Mouse (Mus musculus): Measurements from ENCODE around the gene Triobp. TPM values are rescaled to one million over a fixed set of nuclear protein-coding genes. Genes with fewer than 3 reads are reported as not detected.

The Triobp gene
- total and polyA plus RNA-seq, 3 experiments = 22.0 to 30.9 (median 24.4) TPM

DNA sequence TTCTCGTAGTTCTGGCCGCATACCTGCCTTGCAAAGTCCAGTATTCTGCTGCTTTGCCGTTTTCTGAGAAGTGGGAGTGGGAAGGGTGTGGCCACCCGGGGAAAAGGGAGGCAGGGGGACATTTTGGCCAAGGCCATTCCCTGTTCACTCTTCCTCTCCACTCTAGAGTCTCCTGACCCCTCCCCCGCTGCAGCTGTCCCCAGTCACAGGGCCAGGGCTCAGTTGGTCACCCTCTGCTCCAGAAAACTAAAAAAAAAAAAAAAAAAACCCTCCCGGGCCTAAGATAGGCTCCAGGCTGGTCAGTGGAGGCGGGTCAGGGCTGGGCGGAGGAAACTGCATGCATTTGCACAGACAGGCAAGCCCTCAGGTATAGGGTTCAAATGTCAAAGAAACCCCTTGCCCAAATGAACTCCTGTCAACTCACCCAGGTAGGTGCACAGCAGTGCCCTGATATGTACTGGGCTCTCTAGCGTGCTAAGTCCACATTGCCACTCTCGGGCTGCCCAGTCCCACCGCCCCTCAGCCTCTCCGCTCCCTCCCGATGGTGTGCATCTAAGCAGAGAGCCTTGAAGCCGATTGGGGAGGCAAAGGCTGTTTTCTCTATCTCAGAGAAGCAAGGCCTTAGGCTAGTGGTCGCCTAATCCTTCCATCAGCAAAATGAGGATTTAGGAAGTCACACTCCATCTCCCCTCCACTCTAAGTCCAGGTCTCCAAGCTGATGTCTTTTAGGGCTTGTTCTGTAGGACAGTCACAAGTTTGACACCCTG lies 20.3 kb upstream of the Triobp start:
- Histone ChIP-seq H3K4me3 (peak overlapping the region; percentile 52), H3K27ac (peak overlapping the region; percentile 97), H3K27me3 (ENCODE audit: control insufficient read depth, insufficient read depth, low read length) (no peaks in the 10 kb centered on the region), H3K36me3 (ENCODE audit: control insufficient read depth, insufficient read depth, low read length) (no peaks in the 10 kb centered on the region), H3K79me2 (replicated peaks; ENCODE audit: control insufficient read depth, insufficient read depth, low read length) (no peaks in the 10 kb centered on the region), H3K9ac (ENCODE audit: low read depth, low read length) (peak overlapping the region; percentile 71), H3K4me1 (ENCODE audit: control insufficient read depth, insufficient read depth, low read length) (peaks cover 17% of the 10 kb centered on the region)
- intact Hi-C loops (cut with DNase I) = no loop called here
- TF ChIP-seq CTCF (IDR thresholded peaks at IDR 0.05) = no peak
- TF ChIP-seq EP300 (IDR thresholded peaks at IDR 0.05; ENCODE audit: insufficient read depth, low read depth, low read length) = no peak
- TF ChIP-seq POLR2A (IDR thresholded peaks at IDR 0.05; ENCODE audit: insufficient read depth, low read depth, low read length) = no peak
- DNase-seq = peak; percentile 55 to 58
- WGBS = 20% methylated on average over 15 of the region's 15 CpGs

- H3K4me3 ChIP-seq = peak overlapping the region; percentile 52
Measured at GRCm38 (mm10) chr15:78927788-78928457, 19.6 kb upstream of the Triobp start.

GRCm38 (mm10) chr15:78928539-78928938 lies 19.0 kb upstream of the Triobp start:
- no peaks in the 10 kb centered on the region for H3K27me3 ChIP-seq (ENCODE audit: control insufficient read depth, insufficient read depth, low read length)
- 47% methylated on average over 8 of the region's 8 CpGs for WGBS
- TF ChIP-seq CTCF (IDR thresholded peaks at IDR 0.05) = no peak
- no peak for TF ChIP-seq EP300 (IDR thresholded peaks at IDR 0.05; ENCODE audit: insufficient read depth, low read depth, low read length)
- no peak for TF ChIP-seq POLR2A (IDR thresholded peaks at IDR 0.05; ENCODE audit: insufficient read depth, low read depth, low read length)
- no peaks in the 10 kb centered on the region for H3K36me3 ChIP-seq (ENCODE audit: control insufficient read depth, insufficient read depth, low read length)
- H3K4me3 ChIP-seq = 0 out of 2 replicates have a peak overlapping the region, but pooled peaks have one; percentile 1
- H3K27ac ChIP-seq = peak overlapping the region; percentile 47; the same call in 1 of the 2 replicates
- intact Hi-C loops (cut with DNase I) = no loop called here
- H3K4me1 ChIP-seq (ENCODE audit: control insufficient read depth, insufficient read depth, low read length) = peaks cover 17% of the 10 kb centered on the region
- H3K79me2 ChIP-seq (replicated peaks; ENCODE audit: control insufficient read depth, insufficient read depth, low read length) = no peaks in the 10 kb centered on the region
- H3K9ac ChIP-seq (ENCODE audit: low read depth, low read length) = no peak overlapping the region
- DNase-seq = no peak

More at GRCm38 (mm10) chr15:78927788-78928457, 19.6 kb upstream of the Triobp start:
- H3K27me3 ChIP-seq (ENCODE audit: control insufficient read depth, insufficient read depth, low read length) = no peaks in the 10 kb centered on the region
- H3K9ac ChIP-seq (ENCODE audit: low read depth, low read length) = peak overlapping the region; percentile 42
- H3K4me1 ChIP-seq (ENCODE audit: control insufficient read depth, insufficient read depth, low read length) = peaks cover 17% of the 10 kb centered on the region
- peak; percentile 75 to 87 for DNase-seq
- no peaks in the 10 kb centered on the region for H3K79me2 ChIP-seq (replicated peaks; ENCODE audit: control insufficient read depth, insufficient read depth, low read length)
- H3K36me3 ChIP-seq (ENCODE audit: control insufficient read depth, insufficient read depth, low read length) = no peaks in the 10 kb centered on the region
- 0 out of 2 replicates have a peak, but pooled peaks have one; percentile 32 for TF ChIP-seq EP300 (IDR thresholded peaks at IDR 0.05; ENCODE audit: insufficient read depth, low read depth, low read length)
- TF ChIP-seq POLR2A (IDR thresholded peaks at IDR 0.05; ENCODE audit: insufficient read depth, low read depth, low read length) = peak; percentile 70
- no peak for TF ChIP-seq CTCF (IDR thresholded peaks at IDR 0.05)
- peak overlapping the region; percentile 97 for H3K27ac ChIP-seq
- intact Hi-C loops (cut with DNase I) = no loop called here
- under 1% methylated on average over 33 of the region's 35 CpGs for WGBS

- peaks cover 15% of the 10 kb centered on the region for H3K4me1 ChIP-seq (ENCODE audit: control insufficient read depth, insufficient read depth, low read length)
- H3K4me3 ChIP-seq = no peak overlapping the region
- WGBS = 86% methylated on average over 6 of the region's 6 CpGs
- H3K27ac ChIP-seq = no peak overlapping the region
- no peaks in the 10 kb centered on the region for H3K36me3 ChIP-seq (ENCODE audit: control insufficient read depth, insufficient read depth, low read length)
- H3K9ac ChIP-seq (ENCODE audit: low read depth, low read length) = no peak overlapping the region
- intact Hi-C loops (cut with DNase I) = no loop called here
- no peaks in the 10 kb centered on the region for H3K27me3 ChIP-seq (ENCODE audit: control insufficient read depth, insufficient read depth, low read length)
- TF ChIP-seq CTCF (IDR thresholded peaks at IDR 0.05) = no peak
- no peak for TF ChIP-seq EP300 (IDR thresholded peaks at IDR 0.05; ENCODE audit: insufficient read depth, low read depth, low read length)
- TF ChIP-seq POLR2A (IDR thresholded peaks at IDR 0.05; ENCODE audit: insufficient read depth, low read depth, low read length) = no peak
- no peak for DNase-seq
- no peaks in the 10 kb centered on the region for H3K79me2 ChIP-seq (replicated peaks; ENCODE audit: control insufficient read depth, insufficient read depth, low read length)
Measured at GRCm38 (mm10) chr15:78930192-78930706, 17.3 kb upstream of the Triobp start.

DNA sequence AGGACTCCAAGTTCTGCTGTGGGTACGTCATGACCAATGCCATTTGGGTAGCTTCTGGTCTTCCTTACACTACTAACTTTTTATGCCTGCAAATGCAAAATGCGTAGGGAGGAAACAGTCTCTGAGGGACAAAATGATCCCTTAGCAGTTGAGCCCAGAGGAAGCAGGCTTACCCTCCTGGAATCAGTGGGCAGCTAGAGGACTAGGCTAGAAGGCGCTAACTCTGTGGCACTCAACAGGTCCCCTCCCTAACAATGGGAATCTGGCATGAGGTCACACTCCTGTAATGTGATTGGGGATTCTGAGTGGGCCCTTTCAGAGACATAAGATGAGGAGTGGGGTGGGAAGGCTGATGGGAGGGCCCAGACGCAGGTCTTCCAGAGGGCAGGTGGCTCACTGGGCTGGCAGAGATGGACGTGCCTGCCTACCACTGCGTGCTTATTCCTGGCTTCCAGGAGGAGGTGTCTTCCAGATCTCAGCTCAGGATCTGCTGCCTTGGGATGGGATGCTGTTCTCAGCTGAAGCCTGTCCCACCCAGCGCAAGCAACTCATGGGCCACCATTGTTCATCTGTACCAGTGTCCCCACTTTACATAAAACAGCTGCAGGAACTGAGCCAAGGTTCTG lies 16.6 kb upstream of the Triobp start:
- Histone ChIP-seq H3K4me3 (no peak overlapping the region), H3K27ac (no peak overlapping the region), H3K4me1 (ENCODE audit: control insufficient read depth, insufficient read depth, low read length) (peaks cover 11% of the 10 kb centered on the region), H3K79me2 (replicated peaks; ENCODE audit: control insufficient read depth, insufficient read depth, low read length) (no peaks in the 10 kb centered on the region), H3K27me3 (ENCODE audit: control insufficient read depth, insufficient read depth, low read length) (no peaks in the 10 kb centered on the region), H3K36me3 (ENCODE audit: control insufficient read depth, insufficient read depth, low read length) (no peaks in the 10 kb centered on the region), H3K9ac (ENCODE audit: low read depth, low read length) (no peak overlapping the region)
- intact Hi-C loops (cut with DNase I) = loop anchor here (1.0 kb wide), 1 partner anchor 16 kb away; no protein-coding TSS in a partner anchor
- WGBS = 85% methylated on average over 7 of the region's 7 CpGs
- no peak for DNase-seq
- no peak for TF ChIP-seq EP300 (IDR thresholded peaks at IDR 0.05; ENCODE audit: insufficient read depth, low read depth, low read length)
- no peak for TF ChIP-seq CTCF (IDR thresholded peaks at IDR 0.05)
- TF ChIP-seq POLR2A (IDR thresholded peaks at IDR 0.05; ENCODE audit: insufficient read depth, low read depth, low read length) = no peak
